Mouse (Mus musculus): ENCODE measurements around the gene Slc22a17. TPM values are rescaled to one million over a fixed set of nuclear protein-coding genes. Genes with fewer than 3 reads are reported as not detected.

Slc22a17 gene
- total RNA-seq, 1 experiment, result 5.2 TPM

DNA sequence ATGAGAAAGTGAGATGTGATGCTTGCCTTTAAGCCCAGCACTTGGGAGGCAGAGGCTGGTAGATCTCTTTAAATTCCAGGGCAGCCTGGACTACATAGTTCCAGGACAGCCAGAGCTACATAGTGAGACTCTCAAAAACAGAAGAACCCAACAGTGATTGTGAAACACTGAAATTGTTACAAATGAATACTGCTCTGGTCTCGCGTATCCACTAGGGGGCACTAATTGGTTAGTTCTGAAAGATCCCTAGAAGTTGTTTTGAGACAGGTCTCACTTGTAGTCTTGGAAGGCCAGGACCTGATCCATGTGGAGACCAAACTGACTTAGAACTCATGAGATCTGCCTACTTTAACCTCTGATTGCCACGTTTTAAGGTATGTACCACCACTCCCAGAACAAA lies 12.5 kb downstream of the Slc22a17 start:
- Histone ChIP-seq H3K9me3 (ENCODE audit: control insufficient read depth, insufficient read depth, low read depth, low read length) (no peaks in the 10 kb centered on the region), H3K4me3 (ENCODE audit: insufficient read depth in 1 of 2, low read depth in 1 of 2, low read length in 2 of 2, poor library complexity in 1 of 2, severe bottlenecking in 1 of 2) (no peak overlapping the region), H3K36me3 (ENCODE audit: control insufficient read depth, insufficient read depth, low read length, poor library complexity, severe bottlenecking) (peaks cover 18% of the 10 kb centered on the region), H3K9ac (ENCODE audit: insufficient read depth, low read depth, low read length, poor library complexity, severe bottlenecking) (no peak overlapping the region), H3K4me1 (ENCODE audit: control insufficient read depth in 2 of 2, insufficient read depth in 2 of 2, low read length in 2 of 2, poor library complexity in 1 of 2) (peaks cover 3 to 7% of the 10 kb centered on the region in 2 experiments; a peak in 3 of 4 replicates), H3K27ac (ENCODE audit: insufficient read depth, low read depth, low read length, poor library complexity, severe bottlenecking) (no peak overlapping the region)
- no peak for DNase-seq (ENCODE audit: low read depth, low spot score)
- in situ Hi-C loops (cut with MboI; ENCODE audit: low sequenced_read_pairs in 2 of 2, unreplicated experiment in 2 of 2), result loop anchor here in 1 of 2 experiments (10.0 kb wide), 1 partner anchor 114 kb away; the partner anchor contains the start of gene Ngdn
- no peak for TF ChIP-seq MAFK (IDR thresholded peaks at IDR 0.05; ENCODE audit: insufficient read depth, low read depth, low read length)
- TF ChIP-seq ZC3H11A (IDR thresholded peaks at IDR 0.05; ENCODE audit: borderline replicate concordance, low read depth, low read length), result peak; percentile 48; the same call in 1 of the 2 replicates
- no peak for TF ChIP-seq ZNF384 (IDR thresholded peaks at IDR 0.05; ENCODE audit: low read depth, low read length)
- TF ChIP-seq HCFC1 (IDR thresholded peaks at IDR 0.05; ENCODE audit: borderline replicate concordance, insufficient read depth, low read length), result no peak
- TF ChIP-seq CHD2 (IDR thresholded peaks at IDR 0.05; ENCODE audit: low read depth, low read length), result no peak

- no peak for DNase-seq (ENCODE audit: low read depth, low spot score)
- Histone ChIP-seq H3K9me3 (ENCODE audit: control insufficient read depth, insufficient read depth, low read depth, low read length) (no peaks in the 10 kb centered on the region), H3K27ac (ENCODE audit: insufficient read depth, low read depth, low read length, poor library complexity, severe bottlenecking) (no peak overlapping the region), H3K36me3 (ENCODE audit: control insufficient read depth, insufficient read depth, low read length, poor library complexity, severe bottlenecking) (peaks cover 18% of the 10 kb centered on the region), H3K4me1 (ENCODE audit: control insufficient read depth in 2 of 2, insufficient read depth in 2 of 2, low read length in 2 of 2, poor library complexity in 1 of 2) (peaks cover 3 to 7% of the 10 kb centered on the region in 2 experiments; a peak in 3 of 4 replicates), H3K4me3 (ENCODE audit: insufficient read depth in 1 of 2, low read depth in 1 of 2, low read length in 2 of 2, poor library complexity in 1 of 2, severe bottlenecking in 1 of 2) (no peak overlapping the region), H3K9ac (ENCODE audit: insufficient read depth, low read depth, low read length, poor library complexity, severe bottlenecking) (no peak overlapping the region)
- in situ Hi-C loops (cut with MboI; ENCODE audit: low sequenced_read_pairs in 2 of 2, unreplicated experiment in 2 of 2), result loop anchor here in 1 of 2 experiments (10.0 kb wide), 1 partner anchor 187 kb away; no protein-coding TSS in a partner anchor
- TF ChIP-seq MAFK (IDR thresholded peaks at IDR 0.05; ENCODE audit: insufficient read depth, low read depth, low read length), result no peak
- no peak for TF ChIP-seq ZNF384 (IDR thresholded peaks at IDR 0.05; ENCODE audit: low read depth, low read length)
These were observed 15.5 kb downstream of the Slc22a17 start for GRCm38 (mm10) chr14:54897445-54897844.

- peaks cover 5 to 7% of the 10 kb centered on the region in 2 experiments for H3K4me1 ChIP-seq (ENCODE audit: control insufficient read depth in 2 of 2, insufficient read depth in 2 of 2, low read length in 2 of 2, poor library complexity in 1 of 2)
- no peaks in the 10 kb centered on the region for H3K9me3 ChIP-seq (ENCODE audit: control insufficient read depth, insufficient read depth, low read depth, low read length)
- H3K4me3 ChIP-seq (ENCODE audit: insufficient read depth in 1 of 2, low read depth in 1 of 2, low read length in 2 of 2, poor library complexity in 1 of 2, severe bottlenecking in 1 of 2), result peak overlapping the region; percentile 79 to 100
- H3K27ac ChIP-seq (ENCODE audit: insufficient read depth, low read depth, low read length, poor library complexity, severe bottlenecking), result peak overlapping the region; percentile 95
- peak overlapping the region; percentile 100 for H3K9ac ChIP-seq (ENCODE audit: insufficient read depth, low read depth, low read length, poor library complexity, severe bottlenecking)
- in situ Hi-C loops (cut with MboI; ENCODE audit: low sequenced_read_pairs in 2 of 2, unreplicated experiment in 2 of 2), result loop anchor here in 1 of 2 experiments (10.0 kb wide), 1 partner anchor 190 kb away; no protein-coding TSS in a partner anchor
- DNase-seq (ENCODE audit: low read depth, low spot score), result no peak
- peaks cover 18% of the 10 kb centered on the region for H3K36me3 ChIP-seq (ENCODE audit: control insufficient read depth, insufficient read depth, low read length, poor library complexity, severe bottlenecking)
- TF ChIP-seq MAFK (IDR thresholded peaks at IDR 0.05; ENCODE audit: insufficient read depth, low read depth, low read length) (no peak), ZNF384 (IDR thresholded peaks at IDR 0.05; ENCODE audit: low read depth, low read length) (no peak), HCFC1 (IDR thresholded peaks at IDR 0.05; ENCODE audit: borderline replicate concordance, insufficient read depth, low read length) (no peak), CHD2 (IDR thresholded peaks at IDR 0.05; ENCODE audit: low read depth, low read length) (no peak), ZC3H11A (IDR thresholded peaks at IDR 0.05; ENCODE audit: borderline replicate concordance, low read depth, low read length) (no peak)
These were observed 18.4 kb downstream of the Slc22a17 start for GRCm38 (mm10) chr14:54894296-54895151.

DNA sequence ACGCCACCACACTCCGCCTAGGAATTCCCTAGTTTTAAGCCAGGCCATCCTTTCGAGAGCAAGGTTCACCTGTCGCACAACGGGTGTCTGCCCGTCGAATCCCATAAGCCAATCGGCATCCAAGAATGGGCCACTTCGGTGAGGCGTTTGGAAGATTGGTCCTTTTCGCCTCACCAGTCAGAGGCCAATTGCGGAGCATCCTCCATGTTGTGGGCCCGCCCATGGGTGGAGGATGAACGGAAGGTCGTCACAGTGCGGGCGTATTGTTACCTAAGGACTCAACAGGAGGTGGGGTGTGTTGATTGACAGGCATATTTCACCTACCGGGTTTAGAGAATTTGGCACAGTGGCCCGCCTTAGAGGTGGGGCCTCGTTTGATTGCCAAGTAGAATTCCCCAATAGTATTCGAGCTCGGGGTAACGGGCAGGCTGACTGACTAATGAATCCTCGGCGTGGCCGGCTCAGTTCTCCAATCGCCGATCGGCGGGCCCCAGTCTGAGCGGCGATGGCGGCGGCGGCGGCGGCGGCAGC lies 19.2 kb downstream of the Slc22a17 start:
- DNase-seq (ENCODE audit: low read depth, low spot score), result peak; percentile 99
- in situ Hi-C loops (cut with MboI; ENCODE audit: low sequenced_read_pairs in 2 of 2, unreplicated experiment in 2 of 2), result loop anchor here in 1 of 2 experiments (10.0 kb wide), 1 partner anchor 191 kb away; no protein-coding TSS in a partner anchor
- H3K27ac ChIP-seq (ENCODE audit: insufficient read depth, low read depth, low read length, poor library complexity, severe bottlenecking), result peak overlapping the region; percentile 95; the same call in 1 of the 2 replicates
- peak overlapping the region; percentile 79 to 100 for H3K4me3 ChIP-seq (ENCODE audit: insufficient read depth in 1 of 2, low read depth in 1 of 2, low read length in 2 of 2, poor library complexity in 1 of 2, severe bottlenecking in 1 of 2)
- TF ChIP-seq ZC3H11A (IDR thresholded peaks at IDR 0.05; ENCODE audit: borderline replicate concordance, low read depth, low read length) (no peak), HCFC1 (IDR thresholded peaks at IDR 0.05; ENCODE audit: borderline replicate concordance, insufficient read depth, low read length) (0 out of 2 replicates have a peak, but pooled peaks have one; percentile 4), ZNF384 (IDR thresholded peaks at IDR 0.05; ENCODE audit: low read depth, low read length) (no peak), CHD2 (IDR thresholded peaks at IDR 0.05; ENCODE audit: low read depth, low read length) (peak; percentile 95)
- H3K4me1 ChIP-seq (ENCODE audit: control insufficient read depth in 2 of 2, insufficient read depth in 2 of 2, low read length in 2 of 2, poor library complexity in 1 of 2), result peaks cover 5 to 7% of the 10 kb centered on the region in 2 experiments
- H3K9me3 ChIP-seq (ENCODE audit: control insufficient read depth, insufficient read depth, low read depth, low read length), result no peaks in the 10 kb centered on the region
- H3K9ac ChIP-seq (ENCODE audit: insufficient read depth, low read depth, low read length, poor library complexity, severe bottlenecking), result peak overlapping the region; percentile 100; the same call in 1 of the 2 replicates
- H3K36me3 ChIP-seq (ENCODE audit: control insufficient read depth, insufficient read depth, low read length, poor library complexity, severe bottlenecking), result peaks cover 18% of the 10 kb centered on the region

Measured in ES-E14 (cell line).